Mouse (Mus musculus) heart, postnatal 4 days (tissue): Measurements from ENCODE around the gene Pde3a. TPM values are rescaled to one million over a fixed set of nuclear protein-coding genes. Genes with fewer than 3 reads are reported as not detected.

Experiments used
- DNase-seq: peaks from one replicate; pipeline ENCODE4 v3.0.0; 2021
- total RNA-seq, 2 experiments: library from RNA; stranded (reverse); gene quantifications; 2 replicates each; pipeline ENCODE4 v1.2.3; 2021

Pde3a gene
- 10 to 100 TPM; 56.1 to 57.0 TPM for total RNA-seq

DNA sequence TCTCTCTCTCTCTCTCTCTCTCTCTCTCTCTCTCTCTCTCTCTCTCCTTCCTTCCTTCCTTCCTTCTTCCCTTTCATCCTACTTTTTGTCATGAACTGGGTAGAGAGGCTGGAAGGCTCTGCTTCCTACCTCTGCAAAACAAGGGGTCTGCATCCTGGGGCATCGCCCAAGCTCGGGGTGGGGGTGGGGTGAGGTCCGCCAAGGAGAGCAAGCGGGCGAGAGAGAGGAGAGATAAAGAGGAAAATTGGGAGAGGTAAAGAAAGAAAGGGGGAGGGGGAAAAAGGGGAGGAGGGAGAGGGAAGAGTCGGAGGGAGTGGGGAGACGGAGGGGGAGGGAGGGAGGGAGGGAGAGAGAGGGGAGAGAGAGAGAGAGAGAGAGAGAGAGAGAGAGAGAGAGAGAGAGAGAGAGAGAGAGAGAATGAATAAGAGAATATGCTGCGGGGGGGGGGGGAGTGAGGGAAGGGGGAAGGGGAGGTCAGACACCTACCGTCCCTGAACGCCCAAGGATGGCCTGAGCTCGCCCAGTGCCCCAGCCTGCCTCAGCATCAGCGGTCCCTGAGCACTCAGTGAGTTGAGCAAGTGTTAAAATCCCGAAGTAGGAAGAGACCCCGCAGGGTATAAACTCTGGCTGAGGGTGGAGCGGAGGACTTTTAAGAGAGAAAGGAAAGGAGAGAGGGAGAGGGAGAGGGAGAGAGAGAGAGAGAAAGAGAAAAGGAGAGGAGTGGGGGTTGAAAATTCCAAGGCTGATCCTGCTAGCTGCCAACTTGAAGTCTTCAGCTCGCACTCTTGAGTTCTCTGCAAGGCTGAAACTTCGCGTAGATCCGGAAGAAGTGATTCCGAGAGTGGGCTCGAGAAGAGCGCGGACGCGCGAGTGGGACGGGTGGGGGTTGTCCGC is at the start of gene Pde3a:
TSS of gene Pde3a (plus strand) at position 579 of the 894 bp plus-strand sequence.
- peak; percentile 29 for DNase-seq

- no peak for DNase-seq
Measured at GRCm38 (mm10) chr6:141200173-141200615, 48.9 kb upstream of the Pde3a start.

- no peak for DNase-seq
Measured at GRCm38 (mm10) chr6:141207531-141207930, 41.5 kb upstream of the Pde3a start.

DNA sequence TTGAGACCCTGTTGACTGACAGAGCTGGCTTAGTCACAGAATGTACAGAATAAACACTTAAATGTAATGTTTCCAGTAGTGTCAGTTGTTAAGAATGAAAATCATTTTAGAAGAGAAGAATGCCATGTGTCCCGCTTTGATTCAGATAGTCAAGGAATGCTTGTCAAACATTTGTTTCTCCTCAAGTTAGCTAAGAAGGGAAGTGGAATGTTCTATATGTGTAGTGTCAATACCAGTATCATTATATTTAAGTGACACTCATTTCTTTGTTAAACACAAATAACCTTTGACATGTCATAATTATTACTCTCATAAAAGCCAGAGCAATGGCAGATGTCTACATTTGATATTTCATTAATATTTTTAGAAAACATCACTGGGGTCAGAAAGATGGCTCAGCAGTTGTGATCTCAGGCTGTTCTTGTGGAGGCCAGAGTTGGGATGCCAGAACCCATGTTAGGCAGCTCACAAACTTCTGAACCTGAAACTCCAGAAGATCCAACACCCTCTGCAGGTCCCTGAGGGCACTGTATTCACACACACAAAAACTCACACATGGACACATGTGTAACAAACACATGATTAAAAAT is 40.7 kb upstream of the Pde3a start:
- DNase-seq: no peak

DNA sequence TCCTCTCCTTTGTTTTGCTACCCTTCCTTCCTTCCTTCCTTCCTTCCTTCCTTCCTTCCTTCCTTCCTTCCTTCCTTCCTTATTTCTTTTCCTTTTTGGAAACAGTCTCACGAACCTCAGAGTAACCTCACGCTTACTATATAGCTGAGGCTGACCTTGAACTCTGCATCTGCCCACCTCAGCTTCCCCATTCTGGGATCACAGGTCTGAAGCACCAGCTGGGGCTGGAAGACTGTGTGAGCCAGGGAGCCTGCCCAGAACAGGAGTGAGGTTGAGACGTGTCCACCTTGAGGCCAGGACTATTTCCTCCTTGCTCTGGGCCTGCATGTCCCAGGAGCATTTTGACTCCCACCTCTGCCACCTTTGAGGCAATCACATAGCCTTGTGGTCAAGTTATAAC is 39.0 kb upstream of the Pde3a start:
- DNase-seq: no peak

DNA sequence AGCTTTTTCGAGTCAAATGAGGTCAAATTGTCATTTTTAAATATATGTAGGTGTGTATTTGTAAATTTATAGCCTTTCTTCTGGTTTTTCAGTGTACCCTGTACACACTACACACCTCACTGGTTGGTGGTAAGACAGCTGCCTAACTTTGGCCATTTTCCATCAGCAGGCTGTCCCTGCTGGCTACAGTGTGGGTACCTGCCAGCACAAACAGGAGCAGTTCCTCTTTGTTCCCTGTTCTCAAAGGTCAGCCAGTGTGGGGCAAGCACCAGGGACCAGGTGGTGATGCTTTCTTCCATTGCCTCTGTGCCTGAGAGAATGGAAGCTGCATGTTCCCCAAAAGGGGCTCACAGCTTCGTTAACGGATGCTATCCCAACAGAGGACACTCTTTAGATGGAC is 28.0 kb upstream of the Pde3a start:
- DNase-seq: no peak

- DNase-seq: peak; percentile 25
Measured at GRCm38 (mm10) chr6:141226851-141227657, 22.0 kb upstream of the Pde3a start.

- no peak for DNase-seq
Measured at GRCm38 (mm10) chr6:141227658-141228005, 21.4 kb upstream of the Pde3a start.

- DNase-seq: no peak
Measured at GRCm38 (mm10) chr6:141232756-141233382, 16.2 kb upstream of the Pde3a start.

DNA sequence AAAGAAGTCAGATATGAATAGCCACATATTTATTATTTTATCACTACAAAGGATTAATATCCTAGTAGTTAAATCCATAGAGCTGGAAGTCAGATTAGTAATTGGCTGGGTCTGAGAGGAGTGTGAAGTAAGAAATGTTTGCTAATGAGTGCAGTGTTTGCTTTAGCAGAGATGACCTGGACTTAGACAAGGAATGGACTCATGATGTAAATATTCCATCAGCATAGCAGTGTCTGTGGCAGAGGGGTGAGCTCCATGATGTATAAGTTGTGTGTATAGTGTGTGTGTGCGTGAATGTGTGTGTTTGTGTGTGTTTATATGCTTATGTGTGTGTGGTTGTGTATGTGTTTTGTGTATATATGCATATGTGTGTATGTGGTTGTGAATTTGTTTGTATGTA is 7.3 kb upstream of the Pde3a start:
- DNase-seq: no peak

DNA sequence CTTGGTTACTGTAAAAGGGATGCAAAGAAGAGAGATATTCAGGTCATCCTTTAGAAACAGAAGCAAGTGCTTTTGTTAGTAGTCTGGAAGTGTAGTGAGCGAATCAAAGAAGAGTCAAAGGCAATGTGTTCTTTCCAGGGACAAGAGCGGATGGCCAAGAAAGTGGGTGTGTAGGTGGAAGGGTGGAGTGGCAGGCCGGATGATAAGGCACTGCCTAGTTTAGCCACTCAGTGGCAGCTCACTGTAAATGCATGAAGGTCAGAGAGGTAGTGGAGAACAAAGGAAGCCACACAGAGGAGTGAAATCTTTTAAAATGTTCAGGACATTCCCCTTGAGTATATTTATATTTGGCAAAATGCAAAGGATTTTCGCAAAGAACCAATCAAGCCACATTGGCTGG is 4.0 kb upstream of the Pde3a start:
- DNase-seq: no peak

- no peak for DNase-seq
Measured at GRCm38 (mm10) chr6:141246391-141246790, 2.7 kb upstream of the Pde3a start.

GRCm38 (mm10) chr6:141248081-141248480 is 988 bp upstream of the Pde3a start:
- DNase-seq: no peak

GRCm38 (mm10) chr6:141249585-141250295 is 671 bp downstream of the Pde3a start:
- peak; percentile 81 for DNase-seq

- DNase-seq: peak; percentile 51
Measured at GRCm38 (mm10) chr6:141250296-141250629, 1.2 kb downstream of the Pde3a start.

- DNase-seq: no peak
Measured at GRCm38 (mm10) chr6:141250984-141251383, 1.9 kb downstream of the Pde3a start.

- DNase-seq: no peak
Measured at GRCm38 (mm10) chr6:141252520-141252919, 3.5 kb downstream of the Pde3a start.

DNA sequence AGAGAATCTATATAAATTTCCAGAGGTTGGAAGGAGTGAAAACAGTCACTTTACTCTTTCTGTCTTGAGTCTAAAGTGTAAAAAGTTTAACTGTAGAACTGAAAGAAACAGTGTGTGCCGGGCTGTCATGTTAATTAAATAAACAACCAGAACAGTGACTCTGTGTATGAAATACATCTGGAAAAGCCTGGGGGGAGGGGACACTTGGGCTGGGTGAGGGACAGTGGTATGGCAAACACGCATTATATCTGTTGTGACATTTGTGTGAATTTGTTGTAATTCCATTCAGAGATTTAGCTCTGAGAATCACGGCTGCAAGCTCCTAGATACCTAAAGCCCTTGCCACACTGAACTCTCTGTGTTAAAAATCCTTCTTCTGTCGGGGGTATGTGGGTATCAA is 5.9 kb downstream of the Pde3a start:
- no peak for DNase-seq

- DNase-seq: no peak
Measured at GRCm38 (mm10) chr6:141256896-141257295, 7.8 kb downstream of the Pde3a start.

GRCm38 (mm10) chr6:141257434-141258202 is 8.5 kb downstream of the Pde3a start:
- peak; percentile 39 for DNase-seq

- DNase-seq: no peak
Measured at GRCm38 (mm10) chr6:141265257-141265656, 16.2 kb downstream of the Pde3a start.
